Mouse (Mus musculus) thymus, postnatal 14 days (tissue): ENCODE measurements around the gene Hikeshi.

Source experiments
- DNase-seq: peaks from one replicate; pipeline ENCODE4 v3.0.0; 2021

Hikeshi gene

DNA sequence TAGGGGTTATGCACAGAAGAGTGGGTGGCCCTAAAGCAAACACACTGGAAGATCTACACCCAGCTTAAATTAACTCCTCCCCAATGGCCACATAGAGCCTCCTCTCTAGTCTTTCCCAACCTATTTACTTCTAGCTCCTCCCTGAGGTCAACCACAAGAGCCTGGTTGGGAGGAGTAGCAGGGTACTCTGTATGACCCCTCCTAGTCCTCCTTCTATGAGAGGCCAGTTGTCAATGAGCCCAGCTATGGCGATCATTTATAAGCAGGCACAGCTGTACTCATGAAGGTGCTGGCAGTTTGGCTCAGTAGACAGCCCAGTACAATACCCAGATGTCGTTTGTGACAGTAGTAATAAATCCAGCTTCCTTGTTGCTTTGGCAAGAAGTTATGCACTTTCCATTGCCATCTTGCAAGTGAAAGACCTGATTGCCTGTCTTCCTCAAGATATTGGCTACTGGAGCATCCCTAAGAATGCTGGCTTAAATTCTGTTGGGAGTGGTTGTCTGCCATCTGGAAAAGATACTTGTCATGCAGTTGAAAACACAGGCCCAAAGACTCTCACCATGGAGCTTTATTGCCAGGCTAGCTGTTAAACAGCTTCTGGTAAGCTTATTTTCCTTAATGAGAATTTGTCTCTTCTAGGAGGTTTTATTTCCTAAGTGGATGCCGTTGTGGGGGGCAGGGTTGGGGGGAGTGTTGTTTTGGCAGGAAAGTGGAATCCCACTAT lies 27.4 kb downstream of the Hikeshi start:
- no peak for DNase-seq

DNA sequence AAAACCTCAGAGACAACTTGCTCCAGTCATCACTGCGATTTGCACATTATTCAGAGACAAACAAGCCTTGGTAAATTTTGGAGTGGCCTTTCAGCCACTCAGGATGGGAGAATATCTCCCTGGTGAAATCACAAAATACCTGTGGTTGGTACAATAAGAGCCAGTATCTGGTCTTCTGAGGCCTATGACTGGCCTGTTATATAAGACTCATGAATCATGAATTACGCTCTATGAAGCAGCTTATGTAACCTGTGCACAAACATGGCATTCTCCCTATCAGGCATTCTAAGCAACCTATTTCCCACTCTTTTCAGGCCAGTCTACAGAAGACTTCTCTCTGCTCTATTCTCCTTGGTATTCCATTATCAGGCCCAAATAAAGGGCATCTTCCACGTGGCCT lies 28.6 kb downstream of the Hikeshi start:
- DNase-seq = no peak

DNA sequence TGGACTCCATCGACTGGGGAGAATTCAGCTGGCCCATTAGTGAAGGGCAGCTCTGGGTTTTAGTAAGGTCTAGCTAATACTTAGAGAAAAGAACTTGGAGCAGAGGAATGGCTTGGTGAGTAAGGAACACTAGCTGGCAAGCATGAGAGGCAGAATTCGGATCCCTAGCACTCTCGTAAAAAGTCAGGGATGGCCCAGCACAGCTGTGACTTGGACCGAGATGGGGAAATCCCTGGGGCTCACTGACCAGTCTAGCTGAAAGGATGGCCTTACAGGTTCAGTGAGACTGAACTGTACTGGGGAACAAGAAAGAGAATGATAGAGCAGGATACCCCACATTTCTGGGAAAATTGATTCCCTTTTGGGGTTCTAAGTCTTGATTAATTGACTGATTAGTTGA lies 31.3 kb downstream of the Hikeshi start:
- no peak for DNase-seq

DNA sequence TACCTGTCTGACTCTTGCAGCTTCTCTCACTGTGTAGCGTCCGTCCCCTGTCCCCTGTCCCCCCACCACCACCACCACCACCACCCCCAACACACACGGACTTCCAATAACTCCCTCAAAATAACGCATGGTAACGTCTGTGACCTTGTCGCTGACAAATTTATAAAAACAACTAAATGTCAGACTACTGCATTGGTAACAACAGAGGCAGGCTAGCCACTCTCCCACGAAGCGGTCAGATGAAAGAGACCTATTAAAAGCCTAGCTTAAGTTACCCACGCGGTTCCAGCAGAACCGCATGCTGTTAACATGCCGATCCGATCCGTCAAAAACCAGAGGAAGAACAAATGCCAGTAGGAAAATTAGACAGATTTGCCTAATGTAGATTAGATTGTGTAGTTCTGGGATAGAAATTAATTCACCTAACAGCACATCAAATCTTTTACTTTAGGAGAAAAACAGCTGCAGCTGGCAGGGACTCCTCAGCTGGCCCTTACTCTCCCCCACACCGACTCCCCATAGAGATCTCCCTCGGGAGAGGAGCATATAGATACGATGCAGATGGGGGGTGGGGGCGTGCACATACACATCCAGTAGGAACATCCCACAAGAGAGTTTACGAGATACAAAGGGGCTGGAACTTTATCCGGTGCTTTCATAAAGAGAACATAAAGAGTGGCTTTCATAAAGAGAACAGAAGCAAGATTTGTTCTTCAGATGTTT lies 31.9 kb downstream of the Hikeshi start:
- no peak for DNase-seq

DNA sequence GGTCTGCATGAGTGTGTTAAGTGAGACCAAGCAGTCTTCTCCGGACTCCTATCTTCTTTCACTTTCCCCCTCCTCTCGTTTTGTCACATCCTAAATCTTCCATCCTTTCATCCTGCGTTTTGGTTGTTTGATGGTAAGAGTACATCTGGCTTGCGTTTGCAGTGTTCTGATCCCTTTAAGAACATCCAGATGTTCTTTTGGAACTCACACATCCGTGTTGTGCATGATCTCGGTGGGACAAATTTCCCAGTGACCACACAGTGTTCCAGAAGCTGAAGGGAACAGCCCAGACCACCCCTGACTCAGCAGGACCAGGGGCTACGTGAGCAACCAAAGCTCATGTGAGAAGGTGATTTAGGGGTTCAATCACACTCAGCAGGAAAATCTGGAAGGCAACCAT lies 32.6 kb downstream of the Hikeshi start:
- DNase-seq = no peak

DNA sequence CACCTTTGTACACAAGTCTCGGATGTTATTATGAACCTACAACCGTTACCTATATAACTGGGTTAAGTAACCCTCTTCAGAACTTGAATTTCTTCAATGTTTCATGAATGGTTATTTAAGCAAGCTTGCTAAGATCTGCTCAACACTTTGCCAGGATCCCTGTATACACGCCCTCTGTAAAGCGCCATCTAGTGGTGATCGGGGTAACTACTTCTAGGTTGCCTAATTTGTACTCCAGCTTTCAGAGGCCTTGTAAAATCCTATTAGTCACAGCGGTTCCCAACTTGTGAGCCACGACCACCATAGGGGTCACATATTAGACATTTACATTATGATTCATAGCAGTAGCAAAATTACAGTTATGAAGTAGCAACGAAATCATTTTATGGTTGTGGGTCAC lies 33.1 kb downstream of the Hikeshi start:
- peak; percentile 68 for DNase-seq

DNA sequence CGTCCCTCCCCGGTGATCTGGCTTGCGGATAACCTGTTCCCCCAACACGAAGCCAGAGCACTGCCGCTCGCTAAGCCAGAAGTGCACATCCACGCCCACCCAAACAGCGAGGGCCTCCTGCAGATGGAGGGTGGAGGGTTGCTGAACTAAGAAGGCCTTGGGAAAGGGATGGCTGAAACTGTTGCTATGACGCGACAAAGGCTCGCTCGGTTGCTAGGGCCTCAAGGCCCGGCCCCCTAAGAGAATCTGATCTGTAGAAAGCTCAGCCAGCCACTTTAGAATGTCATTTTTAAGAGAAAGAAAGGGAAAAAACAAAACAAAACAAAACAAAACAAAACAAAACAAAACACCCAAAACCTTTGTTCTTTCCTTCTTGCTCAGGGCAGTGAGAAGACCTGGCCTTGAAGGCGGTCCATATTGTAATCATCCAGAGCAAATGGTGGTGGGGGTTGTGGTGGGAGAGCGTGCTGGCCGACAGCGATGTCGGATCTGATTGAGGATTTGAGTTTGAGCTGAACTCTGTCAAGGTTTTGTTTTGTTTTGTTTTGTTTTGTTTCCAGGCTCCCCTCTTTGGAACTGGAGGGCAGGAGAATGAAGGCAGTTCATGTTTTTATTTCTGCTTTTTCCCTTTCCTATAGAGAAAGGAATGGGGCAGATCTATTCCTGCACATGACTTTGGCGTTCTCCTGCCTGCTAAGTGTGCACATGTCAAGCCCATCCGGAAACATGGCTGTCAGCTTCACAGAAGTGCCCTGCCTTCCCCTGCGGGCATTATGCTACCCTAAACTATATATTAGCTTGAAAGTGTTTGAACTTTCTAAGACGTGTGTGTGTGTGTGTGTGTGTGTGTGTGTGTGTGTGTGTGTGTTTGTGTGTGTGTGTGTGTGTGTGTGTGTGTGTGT lies 37.3 kb downstream of the Hikeshi start, which contains the start of gene Ccdc81:
TSS of gene Ccdc81 (minus strand) at position 188 of the 902 bp plus-strand sequence.
- no peak for DNase-seq

DNA sequence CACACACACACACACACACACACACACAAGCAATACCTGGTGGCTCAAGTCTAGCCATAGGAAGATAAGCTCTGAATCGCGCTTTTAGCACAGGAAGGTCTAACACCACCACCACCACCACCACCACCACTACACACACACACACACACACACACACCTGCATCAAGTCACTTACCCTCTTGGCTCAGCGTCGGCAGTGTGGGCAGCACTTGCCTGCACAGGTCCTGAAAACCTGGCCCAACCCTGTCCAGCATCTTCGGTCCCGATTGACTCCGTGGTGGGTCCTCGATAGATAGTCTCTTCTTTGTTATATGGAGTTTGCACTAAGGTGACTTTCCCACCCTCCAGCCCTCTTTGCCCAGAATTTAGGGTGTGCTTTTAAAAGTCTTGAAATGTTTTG lies 38.0 kb downstream of the Hikeshi start:
- DNase-seq = no peak

DNA sequence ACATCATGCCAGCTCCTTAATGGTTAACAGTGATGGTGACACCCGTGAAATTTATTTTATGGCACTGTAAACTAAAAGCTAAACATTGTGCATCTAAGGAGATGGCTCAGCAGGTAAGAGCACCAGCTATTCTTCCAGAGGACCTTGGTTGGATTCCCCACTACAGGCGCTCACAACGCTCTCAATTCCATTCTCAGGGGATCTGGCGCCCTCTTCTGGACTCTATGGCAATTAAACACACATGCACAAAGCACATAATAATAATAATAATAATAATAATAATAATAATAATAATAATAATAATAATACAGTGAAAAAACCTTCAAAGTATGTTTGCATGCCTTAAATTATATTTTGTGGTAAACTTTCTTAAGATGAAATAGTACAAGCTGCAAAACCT lies 49.1 kb downstream of the Hikeshi start:
- DNase-seq = peak; percentile 9

DNA sequence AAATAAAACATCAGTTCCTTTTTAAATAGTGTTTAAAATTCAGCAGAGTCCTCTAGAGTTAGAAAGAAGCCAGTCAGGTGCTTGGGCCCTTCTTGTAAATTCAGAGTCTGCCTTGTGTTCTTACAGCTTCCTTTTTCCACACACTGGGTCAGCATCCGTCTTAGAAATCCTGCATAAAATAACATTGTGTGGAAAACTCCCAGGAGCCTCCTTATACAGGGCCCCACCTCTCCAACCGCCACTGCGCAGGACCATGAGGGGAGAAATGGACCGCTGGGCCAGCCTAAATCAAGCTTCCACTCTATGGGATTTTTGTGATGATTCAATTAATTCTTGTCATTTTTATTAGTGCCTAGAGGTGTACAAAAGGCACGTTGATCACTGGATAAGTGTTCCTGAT lies 49.6 kb downstream of the Hikeshi start:
- DNase-seq = no peak

DNA sequence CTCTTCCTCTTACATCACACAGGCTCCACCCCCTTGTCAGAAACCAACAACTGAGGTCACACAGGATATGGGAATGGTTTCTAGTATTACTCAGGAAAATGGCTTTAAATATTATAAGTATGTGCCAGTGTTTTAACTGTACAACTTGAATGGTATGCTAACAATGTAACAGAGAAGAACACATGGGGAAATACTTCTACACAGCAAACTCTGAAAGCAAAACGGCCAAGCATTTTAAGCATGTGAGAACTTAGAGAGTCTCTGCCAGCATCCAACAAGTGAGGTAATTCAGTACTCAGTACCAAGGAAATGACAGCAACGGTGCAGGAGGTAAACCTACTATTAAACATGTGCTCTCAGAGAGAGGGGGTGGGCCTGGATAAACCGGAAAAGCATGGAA lies 56.5 kb downstream of the Hikeshi start:
- DNase-seq = no peak

DNA sequence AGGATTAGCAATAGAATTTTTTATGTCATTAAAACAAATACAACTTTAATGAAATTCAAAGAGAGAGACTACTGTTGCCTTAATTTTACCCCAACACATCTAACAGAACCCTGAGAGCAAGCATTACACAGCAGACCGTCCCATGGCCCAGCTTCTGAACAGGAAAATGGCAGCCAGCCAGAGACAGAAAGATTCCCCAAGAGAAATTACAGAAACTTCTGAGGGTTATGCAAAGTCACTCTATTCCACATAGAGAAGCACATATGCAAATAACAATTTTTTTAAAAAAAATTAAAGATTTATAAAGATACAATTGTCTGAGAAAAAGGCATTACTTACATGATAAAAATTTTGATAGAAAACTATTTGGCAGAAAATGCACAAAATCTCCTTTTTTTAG lies 61.3 kb downstream of the Hikeshi start:
- DNase-seq = no peak
